Mouse (Mus musculus): Measurements from ENCODE around the gene Btbd35f6. TPM values are rescaled to one million over a fixed set of nuclear protein-coding genes. Genes with fewer than 3 reads are reported as not detected.
"Not testable (repeated sequence)": the region's sequence is repeated elsewhere in the genome, so short reads cannot be mapped to it uniquely, and the experiment has no call there.

The Btbd35f6 gene
- not detected in 3 replicates for total RNA-seq (2017)

DNA sequence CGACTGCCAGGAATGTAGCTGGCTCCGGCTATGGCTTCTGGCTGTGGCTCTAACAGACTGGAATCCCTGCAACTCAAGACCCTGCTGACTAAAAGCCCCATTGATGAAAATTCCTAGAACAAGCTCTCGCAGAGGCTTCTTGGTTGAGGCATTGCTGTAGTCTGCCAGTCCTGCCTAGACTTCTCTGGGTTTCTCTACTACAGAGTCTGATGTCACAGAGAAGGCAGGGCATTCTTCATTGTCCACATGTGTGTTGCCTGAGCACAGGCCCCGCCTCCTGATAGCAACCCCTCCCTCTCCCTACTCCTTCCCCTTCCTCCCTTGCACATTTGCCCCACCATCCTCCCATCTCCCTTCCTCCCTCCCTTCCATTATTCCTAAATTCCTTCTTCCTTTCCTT is at the start of gene Btbd35f6:
TSS of gene Btbd35f6 (minus strand) at position 101 of the 400 bp plus-strand sequence.
- not testable (repeated sequence) for ATAC-seq (replicated peaks; ENCODE audit: insufficient number of reproducible peaks, low FRiP score, low TSS enrichment, poor library complexity, severe bottlenecking)

DNA sequence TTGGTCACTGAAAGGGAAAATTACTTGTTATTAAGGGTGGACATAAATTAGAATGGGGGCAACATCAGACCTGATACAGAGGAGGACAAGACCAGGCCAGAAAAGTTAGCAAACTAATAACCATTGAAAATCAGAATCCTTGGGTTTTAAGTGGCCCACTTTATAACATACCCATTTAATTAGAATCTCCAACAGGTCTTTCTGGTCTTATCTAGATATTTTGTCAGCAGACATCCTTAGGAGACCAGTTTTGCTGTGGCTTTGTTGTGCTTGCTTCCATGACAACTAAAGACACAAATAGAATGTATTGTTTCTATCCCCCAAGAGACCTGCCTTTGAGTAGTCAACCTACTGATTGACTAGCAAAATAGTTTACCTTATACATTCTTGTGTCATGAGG is 30.4 kb upstream of the Btbd35f6 start, which contains the start of gene Gm21870:
TSS of gene Gm21870 (minus strand) at position 101 of the 400 bp plus-strand sequence.
- not testable (repeated sequence) for ATAC-seq (replicated peaks; ENCODE audit: insufficient number of reproducible peaks, low FRiP score, low TSS enrichment, poor library complexity, severe bottlenecking)

- ATAC-seq (replicated peaks; ENCODE audit: insufficient number of reproducible peaks, low FRiP score, low TSS enrichment, poor library complexity, severe bottlenecking): not testable (repeated sequence)
Measured at GRCm38 (mm10) chrX:33930216-33930615, 26.1 kb downstream of the Btbd35f6 start.

DNA sequence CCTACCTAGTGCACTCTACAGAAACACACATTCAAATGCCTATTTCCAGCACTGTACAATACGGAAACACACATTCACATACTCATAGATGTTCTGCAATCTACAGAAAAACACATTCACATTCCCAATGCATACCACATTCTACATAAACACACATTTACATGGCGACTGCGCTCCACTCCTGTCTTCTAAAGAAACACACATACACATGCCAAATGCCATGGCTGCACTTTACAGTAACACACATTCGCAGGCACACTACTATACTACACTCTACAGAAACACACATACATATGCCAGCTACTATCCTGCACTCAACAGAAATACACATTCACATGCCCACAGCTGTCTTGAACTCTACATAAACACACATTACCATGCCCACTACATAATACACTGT is 28.1 kb downstream of the Btbd35f6 start:
- ATAC-seq (replicated peaks; ENCODE audit: insufficient number of reproducible peaks, low FRiP score, low TSS enrichment, poor library complexity, severe bottlenecking): not testable (repeated sequence)

DNA sequence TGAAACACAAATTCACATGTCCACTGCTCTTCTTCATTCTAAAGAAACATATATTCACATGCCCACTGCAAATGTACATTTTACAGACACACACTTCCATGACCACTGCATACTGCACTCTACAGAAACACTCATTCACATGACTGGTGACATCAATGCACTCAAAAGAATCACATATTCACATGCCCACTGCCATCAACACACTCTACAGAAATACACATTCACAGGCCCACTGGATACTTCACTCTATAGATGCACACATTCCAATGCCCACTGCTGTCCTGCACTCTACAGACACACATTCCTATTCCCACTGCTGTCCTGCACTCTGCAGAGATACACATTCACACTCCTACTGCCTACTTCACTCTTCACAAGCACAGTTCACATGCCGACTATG is 30.0 kb downstream of the Btbd35f6 start:
- not testable (repeated sequence) for ATAC-seq (replicated peaks; ENCODE audit: insufficient number of reproducible peaks, low FRiP score, low TSS enrichment, poor library complexity, severe bottlenecking)

- not testable (repeated sequence) for ATAC-seq (replicated peaks; ENCODE audit: insufficient number of reproducible peaks, low FRiP score, low TSS enrichment, poor library complexity, severe bottlenecking)
Measured at GRCm38 (mm10) chrX:33925420-33925819, 30.9 kb downstream of the Btbd35f6 start.

Other genes with a start within 250 kb of the Btbd35f6 start
- gene Gm21870, start 30.3 kb upstream of the Btbd35f6 start, total RNA-seq (2017): not detected in 3 replicates
- not detected in 3 replicates for gene Btbd35f9, start 205.0 kb upstream of the Btbd35f6 start, total RNA-seq (2017)